Mouse (Mus musculus) layer of hippocampus, postnatal 10 days (tissue): ENCODE data around the gene St6galnac3. TPM values are rescaled to one million over a fixed set of nuclear protein-coding genes. Genes with fewer than 3 reads are reported as not detected.

Experiments
- DNase-seq, 2 experiments: peaks; one replicate each; pipeline ENCODE4 v3.0.0; 2021; ENCODE audit warnings: low spot score in 2 of 2
- total RNA-seq, 2 experiments: library from RNA; stranded (reverse); gene quantifications; 2 replicates each; pipeline ENCODE4 v1.2.3; 2021

Gene St6galnac3
- total RNA-seq, 2 experiments from 2014 or later: 22.3 to 24.9 TPM

DNA sequence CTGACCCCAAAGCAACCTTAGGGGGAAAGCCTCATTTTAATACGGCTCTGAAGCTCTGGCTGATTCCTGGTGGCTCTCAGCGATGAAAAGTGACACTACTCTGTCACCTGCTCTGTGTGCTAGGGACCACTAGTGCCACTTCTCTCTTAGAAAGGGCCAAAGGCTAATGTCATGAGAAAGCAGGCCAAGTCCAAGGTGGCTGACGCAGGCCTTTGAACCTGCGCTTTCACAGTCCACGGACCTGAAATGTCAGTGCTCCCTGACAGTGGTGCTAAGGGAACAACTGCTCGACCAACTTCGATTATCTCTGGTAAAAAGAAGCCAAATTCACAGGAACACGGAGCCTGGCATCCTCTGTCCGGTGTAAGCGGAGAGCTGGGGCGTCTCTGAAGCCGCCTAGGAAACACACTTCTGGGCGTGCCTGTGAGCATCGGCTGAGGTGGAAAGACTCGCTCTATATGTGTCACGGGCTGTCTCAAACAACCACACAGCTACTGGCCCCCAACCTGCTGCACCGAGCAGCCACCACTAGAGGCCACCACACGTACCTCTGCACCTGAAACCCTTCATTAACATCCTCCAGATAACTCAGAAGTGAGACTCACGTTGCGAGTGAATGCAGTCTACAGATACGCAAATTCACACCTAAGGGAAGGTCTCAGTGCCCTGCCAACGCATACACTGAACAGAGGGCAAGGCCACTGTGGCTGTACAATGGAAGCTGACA is 66.8 kb downstream of the St6galnac3 start:
- peak; percentile 52 to 60 for DNase-seq

DNA sequence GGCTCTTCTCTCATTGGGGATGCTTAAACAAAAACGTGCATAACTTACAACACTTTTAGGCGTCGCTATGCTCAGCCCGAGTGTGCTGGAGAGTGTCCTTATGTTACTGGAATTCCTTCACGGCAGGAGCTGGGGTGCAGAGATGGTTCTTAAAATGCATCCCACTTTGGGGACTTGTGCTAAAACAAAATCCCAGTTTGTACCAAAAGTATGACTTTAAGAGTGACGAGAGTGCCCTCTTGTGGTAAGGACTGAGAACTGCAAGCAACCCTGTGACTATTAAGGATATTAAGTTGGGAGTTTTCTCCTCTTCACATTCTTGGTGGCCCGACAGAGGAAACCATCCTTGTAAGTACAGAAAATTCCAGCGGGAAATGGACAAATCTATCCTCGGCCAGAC is 69.9 kb downstream of the St6galnac3 start:
- DNase-seq: peak; percentile 84 to 86

DNA sequence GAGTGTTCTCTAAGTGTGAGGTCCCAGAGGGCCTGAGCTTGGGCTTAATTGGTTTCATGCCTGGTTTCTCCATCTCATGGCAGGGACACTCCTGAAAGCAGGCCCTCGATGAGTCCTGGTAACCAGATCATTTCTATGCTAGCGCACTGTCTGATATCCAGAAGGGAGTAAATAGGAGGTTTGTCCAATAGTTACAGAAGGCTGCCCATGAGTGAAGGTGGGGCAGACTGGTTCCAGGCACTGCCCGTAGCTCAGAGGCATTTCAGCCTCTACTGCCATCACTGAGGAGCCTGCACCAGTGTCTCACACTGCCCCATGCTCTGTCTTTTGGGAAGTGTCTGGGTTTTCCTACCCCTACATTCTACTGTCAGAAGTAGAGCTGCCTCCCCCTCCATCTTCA is 72.1 kb downstream of the St6galnac3 start:
- no peak for DNase-seq

DNA sequence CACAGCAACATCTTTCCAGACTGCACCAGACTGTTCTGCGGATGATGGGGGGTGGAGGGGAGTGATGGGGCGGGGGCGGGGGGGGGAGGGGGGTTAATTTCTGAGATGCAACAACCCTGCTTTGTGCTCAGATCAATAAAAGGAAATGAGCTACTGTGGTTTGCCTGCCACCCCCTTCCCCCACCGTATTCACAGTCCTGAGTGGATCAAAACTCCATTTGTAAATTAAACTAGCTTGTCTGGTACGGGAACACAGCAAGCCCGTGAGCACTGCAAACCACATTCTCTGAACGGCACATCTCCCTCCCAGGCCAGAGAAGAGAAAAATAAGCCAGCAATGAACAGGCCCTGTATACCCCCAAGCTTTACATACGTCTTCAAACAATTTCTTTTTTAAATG is 76.3 kb downstream of the St6galnac3 start:
- peak in 1 of 2 experiments; percentile 16 for DNase-seq

DNA sequence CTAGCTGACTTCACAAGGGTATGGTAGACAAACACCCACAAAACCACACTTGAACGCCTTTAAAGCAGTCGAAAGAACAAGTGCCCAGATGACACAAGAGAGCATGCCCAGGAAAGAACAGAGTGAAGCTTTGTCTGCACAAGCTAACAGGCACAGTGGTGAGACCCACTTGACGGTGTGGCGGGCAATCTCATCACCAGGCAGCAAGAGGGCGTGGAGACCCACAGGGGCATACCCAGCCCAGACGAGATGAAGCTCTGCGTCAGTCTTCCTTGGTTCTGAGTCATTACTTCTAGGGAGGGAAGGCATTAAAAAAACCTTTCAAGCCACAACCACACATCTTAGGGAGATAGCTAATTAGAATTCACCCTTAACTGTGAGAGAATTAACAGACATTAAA is 79.2 kb downstream of the St6galnac3 start:
- DNase-seq: peak in 1 of 2 experiments; percentile 10

DNA sequence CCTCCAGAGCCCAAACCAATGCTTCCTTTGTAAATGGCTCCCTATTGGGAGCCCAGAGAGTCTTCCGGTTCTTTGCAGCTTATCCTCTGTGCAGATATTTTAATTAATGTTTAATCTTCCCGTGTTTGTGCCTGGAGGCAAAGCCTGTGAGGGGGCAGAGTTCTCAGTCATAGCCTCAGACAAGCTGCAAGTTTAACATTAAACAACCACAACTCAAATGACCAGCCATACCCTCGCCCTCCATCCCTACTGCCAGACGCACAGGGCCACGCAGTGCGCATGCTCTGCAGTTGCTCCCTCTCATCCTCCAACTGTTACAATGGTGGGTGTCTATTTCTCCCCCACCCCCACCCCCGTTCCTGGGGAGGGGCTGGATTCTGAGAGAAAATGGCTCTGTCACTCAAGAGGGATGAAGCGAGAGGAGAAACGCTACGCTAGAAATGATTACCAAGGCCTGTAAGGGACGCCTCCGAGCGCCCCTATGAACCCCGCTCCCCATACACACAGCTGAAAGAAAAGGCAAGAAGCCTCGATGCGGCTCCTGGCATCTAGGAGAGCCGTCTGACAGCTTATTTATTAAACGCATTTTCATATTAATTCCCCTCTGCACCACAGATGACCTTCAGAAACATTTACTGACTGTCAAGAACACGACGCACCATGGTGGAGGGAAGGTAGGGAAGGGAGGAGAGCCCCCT is 81.0 kb downstream of the St6galnac3 start:
- DNase-seq: no peak

DNA sequence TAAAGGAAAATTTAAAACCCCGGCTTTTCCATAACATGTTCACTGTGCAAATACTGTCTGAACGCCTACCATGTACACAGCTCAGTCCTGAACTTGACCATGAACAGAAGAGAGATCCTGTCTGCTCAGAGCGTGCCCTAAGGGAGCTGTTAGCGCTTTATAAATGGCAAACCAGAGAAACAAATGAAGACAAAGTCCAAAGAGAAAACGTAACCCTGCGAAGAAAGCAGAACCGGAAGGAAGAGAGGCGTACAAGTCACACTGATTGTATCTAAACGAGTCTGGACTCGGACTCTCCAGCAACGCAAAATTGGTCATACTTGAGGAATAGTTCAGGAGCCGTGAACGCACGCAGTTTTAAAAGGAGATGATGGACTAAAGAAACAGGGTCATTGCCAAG is 82.1 kb downstream of the St6galnac3 start:
- DNase-seq: no peak

DNA sequence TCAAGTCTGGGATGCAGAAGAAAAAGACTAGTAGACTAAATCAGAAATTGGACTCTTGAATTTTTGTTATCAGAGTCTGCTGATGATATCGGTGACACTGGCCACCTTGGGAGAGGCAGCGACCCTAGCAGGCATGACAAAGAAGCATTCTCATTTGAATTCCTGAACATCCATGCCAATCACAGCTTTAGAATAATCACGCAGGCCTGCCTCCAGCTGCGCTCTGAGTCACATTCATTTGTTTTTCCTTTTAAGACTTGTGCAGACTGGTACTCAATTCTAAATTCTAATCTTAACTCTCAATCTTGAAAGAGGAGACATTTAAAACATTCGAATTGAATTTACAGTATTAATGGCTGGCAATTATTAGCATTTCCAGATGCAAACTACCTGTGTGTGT is 83.2 kb downstream of the St6galnac3 start:
- DNase-seq: no peak

DNA sequence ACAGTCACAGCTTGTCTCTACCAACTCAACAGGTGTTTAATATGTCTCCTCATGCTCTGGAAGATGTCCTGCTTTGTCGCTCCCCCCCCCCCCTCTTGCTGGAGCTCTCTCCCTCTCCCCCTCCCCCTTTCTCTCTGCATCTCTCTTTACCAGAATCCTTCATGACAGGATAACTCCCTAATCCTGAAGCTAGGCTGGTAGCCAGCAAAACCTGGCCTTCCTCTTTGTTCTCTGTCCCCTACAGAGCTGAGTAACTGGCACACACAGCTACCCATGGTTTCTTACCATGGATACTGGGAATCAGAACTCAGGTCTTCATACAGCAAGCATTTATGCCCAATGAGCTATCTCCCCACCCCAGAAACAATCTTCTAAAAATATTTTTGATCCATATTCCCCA is 87.6 kb downstream of the St6galnac3 start:
- no peak for DNase-seq

DNA sequence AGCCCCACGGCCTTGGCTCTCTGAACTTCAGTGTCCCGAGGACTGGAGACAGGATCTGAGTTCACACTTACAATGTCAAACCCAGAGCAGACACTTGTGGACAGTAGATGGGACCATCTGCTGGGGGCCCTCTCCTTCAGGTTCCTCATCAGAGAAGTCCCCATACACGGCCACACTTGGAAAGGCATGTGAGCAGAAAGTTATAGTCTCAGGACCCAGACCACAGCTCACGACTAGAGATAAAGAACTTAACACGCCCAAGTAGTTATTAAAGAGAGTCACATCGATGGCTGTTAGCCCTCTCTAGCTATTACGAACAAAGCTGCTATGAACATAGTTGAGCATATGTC is 88.2 kb downstream of the St6galnac3 start:
- DNase-seq: no peak

DNA sequence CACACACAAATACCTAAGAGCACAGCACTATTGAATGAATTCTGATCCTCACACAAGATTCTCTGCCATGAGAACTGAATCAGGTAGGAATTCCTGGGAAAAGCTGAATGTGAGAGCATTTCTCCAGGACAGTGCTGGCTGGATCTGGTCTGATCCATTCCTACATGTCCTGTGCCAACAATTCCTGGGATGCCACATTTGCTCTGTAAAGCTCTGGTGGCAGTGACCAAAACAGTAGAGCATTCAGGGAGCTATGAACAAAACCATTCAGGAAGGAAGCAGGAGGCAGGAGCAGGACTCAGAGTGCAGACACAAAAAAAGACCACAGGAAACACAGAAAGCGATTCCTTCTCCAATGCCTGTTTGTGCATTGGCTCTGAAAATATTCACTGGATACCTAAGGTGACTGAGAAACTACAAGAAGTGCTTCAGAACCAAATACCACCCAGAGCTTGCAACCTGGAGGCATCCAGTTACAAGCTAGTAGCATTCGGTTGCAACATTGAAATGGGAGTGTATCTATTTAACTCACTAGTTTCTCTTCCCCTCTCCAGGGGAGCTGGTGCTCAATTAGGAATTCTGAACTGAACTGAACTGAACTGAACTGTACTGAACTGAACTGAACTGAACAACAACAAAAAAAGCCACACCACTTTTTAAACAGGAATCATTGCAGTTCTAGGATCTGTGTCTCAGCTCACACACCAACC is 88.7 kb downstream of the St6galnac3 start:
- DNase-seq: no peak

DNA sequence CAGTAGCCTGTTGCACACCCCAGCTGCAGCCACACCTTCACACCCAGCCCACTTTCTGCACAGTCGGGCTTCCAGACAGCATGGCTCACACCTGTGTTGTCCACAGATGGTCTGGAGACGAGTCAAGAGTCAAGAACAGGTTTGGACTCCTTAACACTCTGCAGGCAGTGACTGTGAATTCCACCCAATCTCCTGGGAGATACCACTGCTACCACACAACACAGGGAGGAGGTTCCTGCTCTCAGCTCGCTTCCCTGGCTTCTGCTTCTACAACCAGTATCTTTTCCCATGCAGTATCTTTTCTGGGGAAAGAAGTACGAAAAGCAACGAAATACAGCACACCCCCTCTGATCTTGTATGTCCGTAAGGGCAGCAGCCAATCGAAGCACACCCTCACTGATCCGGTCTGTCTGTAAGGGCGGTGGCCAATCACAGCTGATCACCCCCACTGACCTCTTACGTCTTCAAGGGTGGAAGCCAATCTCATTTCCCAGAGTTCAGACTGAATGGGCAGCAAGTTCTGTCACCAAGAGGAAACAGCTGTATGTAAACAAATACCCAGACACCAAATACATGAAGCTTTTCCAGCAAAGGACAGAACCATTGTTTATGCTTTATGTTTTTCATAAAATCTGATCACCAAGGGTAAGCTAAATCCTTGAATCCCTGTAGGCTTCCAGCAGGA is 92.8 kb downstream of the St6galnac3 start:
- no peak for DNase-seq

DNA sequence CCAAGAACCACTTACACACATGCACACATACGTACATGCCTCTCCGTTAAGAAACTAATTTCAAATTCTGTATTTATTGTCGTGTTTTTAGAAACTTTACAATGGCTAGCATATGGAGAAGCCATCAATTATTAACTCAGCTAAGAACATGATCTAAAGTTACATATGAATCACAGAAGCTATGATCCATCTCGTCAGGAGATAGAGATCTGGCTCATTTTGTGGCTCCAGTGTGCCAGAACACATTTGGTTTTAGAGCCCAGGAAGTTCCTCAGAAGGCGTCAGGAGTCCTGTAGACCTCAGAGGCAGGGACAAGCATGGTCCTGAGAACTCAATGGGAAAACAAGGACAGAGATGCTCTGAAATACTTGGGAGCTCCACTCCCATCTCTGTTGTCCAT is 98.7 kb downstream of the St6galnac3 start:
- no peak for DNase-seq

DNA sequence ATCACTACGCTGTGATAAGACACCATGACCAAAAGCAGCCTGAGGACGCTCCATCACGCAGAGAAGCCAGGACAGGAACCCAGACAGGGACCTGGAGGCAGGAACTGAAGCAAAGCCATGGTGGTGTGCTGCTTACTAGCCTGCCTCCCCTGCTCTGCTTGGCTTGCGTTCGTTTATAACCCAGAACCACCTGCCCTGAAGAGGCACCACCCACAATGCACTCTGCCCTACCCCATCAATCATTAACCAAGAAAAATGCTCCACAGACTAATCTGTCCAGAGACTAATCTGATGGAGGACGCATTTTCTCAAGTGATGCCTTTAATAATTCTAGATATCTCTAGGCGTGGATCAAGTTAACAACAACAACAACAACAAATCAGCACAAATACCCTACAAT is 106.0 kb downstream of the St6galnac3 start:
- no peak for DNase-seq

DNA sequence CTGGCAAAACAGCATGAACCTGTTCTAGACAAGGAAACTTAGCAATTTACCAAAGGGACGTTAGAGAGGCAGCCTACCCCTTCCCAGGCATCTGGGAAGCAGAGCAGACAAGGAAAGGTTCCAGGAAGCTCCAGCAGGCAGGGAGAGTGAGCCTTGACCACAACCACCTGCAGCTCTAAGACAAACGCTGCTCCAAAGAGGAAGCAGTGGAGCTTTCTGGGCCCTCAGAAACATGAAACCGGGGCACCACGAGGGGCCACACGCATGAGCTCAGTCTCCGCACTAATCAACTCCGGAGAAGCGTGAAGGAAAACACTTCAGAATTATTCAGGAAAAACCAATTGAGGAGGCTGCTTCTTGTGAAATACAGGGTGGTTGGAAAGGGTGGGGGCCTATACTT is 108.1 kb downstream of the St6galnac3 start:
- no peak for DNase-seq

DNA sequence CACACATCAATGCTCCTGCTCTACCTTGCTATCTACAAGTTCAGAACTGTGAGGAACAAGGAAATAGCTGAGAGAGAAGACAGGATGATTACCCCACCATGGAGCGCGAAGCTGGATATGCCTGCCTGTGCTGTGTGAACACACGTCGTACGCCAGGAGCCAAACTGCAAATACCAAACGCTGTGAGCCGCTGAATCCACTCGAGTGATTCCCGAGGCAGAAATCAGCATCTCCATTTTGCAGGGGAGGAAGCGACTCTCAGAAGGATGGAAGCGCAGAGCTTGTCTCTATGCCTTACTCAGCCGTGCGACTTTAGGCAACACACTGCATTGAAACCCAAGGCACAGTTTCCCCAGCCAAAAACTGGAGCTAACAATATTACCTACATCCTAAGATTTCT is 114.7 kb downstream of the St6galnac3 start:
- no peak for DNase-seq

DNA sequence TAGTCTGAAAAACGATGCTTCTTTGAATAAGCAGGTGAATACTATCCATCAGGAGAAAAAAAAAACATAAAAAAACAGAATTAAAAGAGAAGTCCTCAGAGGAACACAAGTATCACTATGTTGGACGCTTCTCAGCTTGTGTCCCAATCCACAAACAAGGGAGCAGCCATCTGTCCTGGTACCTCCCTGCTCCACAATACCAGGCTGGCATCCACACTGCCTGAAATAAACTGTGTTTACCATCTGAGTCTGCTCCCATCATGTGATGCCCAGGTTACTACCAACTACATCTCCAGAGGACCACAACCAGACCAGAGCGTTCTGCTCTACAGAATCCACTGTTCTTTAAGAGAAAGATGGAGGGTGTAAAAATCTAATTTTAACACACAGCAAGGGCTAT is 118.6 kb downstream of the St6galnac3 start:
- DNase-seq: no peak

DNA sequence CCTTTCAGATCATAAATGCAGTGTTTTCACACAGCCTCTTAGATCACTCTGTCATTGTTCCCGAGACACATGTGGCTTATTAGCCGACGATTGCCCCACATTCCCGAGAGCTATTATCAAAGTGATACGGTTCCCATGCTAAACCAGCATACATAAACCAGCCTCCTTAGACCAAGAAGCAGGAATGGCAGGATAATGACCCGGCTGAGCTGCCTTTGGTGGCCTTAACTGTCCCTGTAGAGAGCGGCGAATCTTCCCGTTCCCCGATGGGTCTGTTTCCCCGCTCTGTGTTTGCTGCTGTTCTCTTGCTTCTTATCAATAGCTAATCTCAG is 119.2 kb downstream of the St6galnac3 start:
- DNase-seq: no peak

DNA sequence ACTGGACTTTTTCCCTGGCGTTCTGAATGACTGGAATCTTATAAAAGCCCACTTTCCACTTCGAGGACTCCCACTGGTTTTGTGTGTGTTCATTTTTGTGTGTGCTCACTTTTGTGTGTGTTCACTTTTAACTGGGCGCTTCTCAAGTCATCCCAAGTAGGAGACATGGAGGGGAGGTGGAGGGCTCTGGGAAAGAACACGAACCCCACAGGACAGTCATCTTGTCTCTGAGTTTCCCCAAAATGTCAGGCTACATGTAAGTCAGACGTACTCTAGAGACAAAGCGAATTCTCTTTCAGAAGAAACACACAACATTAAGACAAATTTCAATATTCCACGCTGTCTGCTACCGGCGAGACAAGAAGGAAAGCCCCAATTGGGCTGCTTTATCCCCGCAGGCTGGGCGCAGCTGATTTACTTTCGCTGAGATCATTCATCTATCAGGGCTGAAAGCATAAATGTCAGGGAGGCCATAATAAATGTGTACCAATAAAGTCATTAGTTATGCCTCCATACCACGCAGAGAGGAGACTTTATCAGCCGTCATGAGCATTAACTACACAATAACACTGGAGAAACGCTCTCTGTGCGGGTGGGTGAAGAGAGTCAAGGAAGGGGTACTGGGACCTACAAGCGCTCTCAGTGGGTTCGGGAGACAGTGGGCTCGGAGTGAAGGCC is 119.7 kb downstream of the St6galnac3 start:
- DNase-seq: no peak

DNA sequence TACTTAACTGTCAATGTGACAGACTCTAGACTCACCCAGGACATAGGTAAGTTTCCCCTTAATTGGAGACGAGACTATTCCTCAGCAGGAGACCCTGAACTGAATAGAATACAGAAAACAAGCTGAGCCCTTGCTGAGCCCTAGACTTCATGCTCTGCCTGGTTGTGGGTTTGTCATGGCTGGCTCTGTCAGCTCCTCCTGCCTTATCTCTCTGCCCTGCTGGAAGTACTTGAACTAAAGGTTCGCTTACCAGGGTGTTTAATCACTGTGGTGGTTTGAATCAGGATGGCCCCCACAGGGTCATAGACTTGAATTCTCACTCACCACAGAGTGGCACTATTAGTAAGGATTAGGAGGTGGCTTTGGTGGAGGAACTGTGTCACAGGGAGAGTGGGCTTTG is 125.8 kb downstream of the St6galnac3 start:
- no peak for DNase-seq

DNA sequence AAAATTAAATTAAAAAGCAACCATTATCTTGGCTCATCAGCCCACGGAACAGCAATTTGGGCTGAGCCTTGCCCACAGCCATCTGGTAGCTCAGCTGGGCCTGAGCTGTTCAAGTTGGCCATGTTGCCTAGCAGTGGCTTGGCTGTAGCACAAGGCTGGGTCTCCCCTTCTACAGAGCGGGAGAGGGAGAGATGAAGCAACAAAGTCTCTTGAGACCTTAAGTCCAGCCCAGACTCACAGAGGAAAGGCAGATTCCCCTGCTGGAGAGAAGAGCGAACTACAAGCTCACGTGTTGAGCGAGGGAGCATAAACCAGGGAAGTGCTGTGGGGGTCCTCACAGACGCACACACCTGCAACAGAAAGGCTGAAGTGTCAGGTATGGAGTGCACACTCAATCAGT is 126.3 kb downstream of the St6galnac3 start:
- DNase-seq: peak; percentile 48 to 55
